Mouse (Mus musculus) megakaryocyte, adult 5-6 weeks (primary cell): ENCODE data around the gene Foxo4. TPM values are rescaled to one million over a fixed set of nuclear protein-coding genes. Genes with fewer than 3 reads are reported as not detected.

Source experiments
- ATAC-seq: 2 replicates; pipeline ENCODE4 v1.8.0; 2016; ENCODE audit warnings: mild to moderate bottlenecking, inconsistent platforms; ENCODE audit not compliant: poor library complexity, severe bottlenecking
- total RNA-seq, 2 experiments: library from RNA; stranded (forward) in 1 of 2; stranded (reverse) in 1 of 2; fragments of 153-499, 151-499 nt in 1 of 2; fragments of 221-1000, 200-1000 nt in 1 of 2; gene quantifications; 2 replicates each; pipeline versions ENCODE4 v1.2.3 to v1.2.4; 2015 to 2017

Foxo4 gene
- total RNA-seq, 2 experiments from 2014 or later: 3.0 to 8.2 TPM

DNA sequence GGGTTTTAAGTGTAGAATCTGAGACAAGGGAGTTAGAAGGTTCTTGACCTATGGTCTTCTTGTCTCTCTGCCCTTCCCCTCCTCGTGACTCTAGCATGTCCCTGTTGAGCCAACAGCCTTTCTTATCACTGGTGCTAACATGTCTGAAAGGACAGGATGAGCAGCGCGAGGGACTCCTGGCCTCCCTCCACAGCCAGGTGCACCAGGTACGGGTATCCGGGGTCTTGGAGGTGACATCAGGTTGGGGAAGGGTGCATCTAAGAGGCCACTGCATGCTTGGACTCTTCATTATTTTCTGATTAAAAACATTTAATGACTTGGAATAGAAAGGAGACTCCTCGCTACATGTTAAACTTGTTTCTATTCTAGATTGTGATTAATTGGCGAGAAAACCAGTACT, 34.7 kb downstream of the Foxo4 start:
- ATAC-seq: no peak

DNA sequence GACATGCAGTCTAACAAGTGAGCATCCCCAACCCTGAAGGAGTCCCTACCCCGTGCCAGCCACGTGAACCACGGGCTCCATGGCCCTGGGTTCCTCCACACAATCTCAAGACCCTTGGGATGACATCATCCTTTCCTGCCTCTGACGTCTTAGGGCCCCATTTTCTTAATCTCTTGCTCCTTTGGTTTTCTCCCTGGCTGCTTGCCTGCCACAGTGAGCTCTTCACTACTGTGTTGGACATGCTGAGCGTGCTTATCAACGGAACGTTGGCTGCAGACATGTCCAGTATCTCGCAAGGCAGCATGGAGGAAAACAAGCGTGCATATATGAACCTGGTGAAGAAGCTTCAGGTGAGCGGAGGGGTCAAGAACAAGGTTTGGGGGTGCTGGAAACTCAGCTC, 35.8 kb downstream of the Foxo4 start:
- no peak for ATAC-seq

DNA sequence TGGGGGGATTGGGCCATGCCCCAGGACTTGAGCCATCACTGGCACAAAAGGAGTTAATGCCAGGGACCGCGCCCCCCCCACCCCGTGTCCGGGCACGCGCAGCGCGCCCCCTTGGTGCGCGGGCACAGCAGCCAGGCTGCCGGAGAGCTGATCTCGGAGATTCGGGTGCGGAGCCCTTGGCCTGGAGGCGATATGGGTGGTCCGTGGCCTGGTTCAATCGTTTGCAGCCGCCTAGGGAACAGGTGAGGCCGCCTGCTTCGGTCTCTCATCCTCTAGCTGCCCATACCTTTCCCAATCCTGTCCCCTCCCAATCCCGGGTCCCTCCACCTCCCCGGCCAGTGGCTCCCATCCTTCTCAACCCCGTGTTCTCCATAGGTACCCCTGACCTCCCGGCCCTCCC, 44.7 kb downstream of the Foxo4 start, which contains the start of gene Nlgn3:
Gene Nlgn3, plus strand, starts transcription at position 114 of the 400 bp plus-strand sequence.
- no peak for ATAC-seq

DNA sequence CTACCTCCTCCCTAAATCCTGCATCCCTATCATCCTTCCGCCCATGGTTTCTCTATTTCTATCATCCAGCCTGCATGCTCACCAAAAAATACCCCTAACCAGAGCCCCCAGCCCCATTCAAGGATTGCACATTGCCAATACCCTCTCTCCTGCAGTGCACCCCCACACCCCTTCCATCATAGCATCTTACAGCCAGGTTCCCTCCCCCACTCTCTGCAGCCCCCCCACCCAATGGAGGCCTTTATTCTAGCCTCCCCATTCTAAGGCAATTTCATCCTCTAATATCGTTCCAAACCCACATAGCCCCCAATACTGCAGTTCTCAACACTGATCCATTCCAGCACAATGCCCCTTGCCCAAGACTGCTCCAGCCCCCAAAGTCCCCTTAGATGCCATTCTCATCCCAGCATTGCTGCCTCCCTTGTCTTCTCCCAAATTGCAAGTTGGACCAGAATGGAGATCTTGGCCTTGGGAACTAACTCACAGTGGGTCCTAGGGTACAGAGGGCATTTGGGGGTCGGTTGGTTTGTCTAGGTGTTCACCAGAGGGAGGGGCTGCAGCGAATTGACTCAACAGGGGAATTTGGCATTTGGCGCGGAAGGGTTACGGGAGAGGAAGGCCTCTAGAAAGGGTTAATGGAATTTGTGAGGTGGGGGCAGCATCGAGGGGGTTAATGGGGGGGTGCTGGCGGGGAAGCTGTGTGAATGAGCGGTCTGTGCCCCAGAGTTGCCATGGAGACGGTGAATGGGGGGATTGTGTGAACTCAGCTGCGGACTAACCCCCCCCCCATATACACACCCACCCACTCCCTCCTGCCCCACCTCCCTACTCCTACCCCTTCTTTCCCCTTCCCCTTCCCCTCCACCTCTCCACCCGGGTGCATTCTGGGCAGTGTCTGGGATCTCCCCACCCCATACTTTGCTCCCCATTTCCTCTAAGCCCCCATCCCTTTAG, 45.4 kb downstream of the Foxo4 start:
- ATAC-seq: no peak

DNA sequence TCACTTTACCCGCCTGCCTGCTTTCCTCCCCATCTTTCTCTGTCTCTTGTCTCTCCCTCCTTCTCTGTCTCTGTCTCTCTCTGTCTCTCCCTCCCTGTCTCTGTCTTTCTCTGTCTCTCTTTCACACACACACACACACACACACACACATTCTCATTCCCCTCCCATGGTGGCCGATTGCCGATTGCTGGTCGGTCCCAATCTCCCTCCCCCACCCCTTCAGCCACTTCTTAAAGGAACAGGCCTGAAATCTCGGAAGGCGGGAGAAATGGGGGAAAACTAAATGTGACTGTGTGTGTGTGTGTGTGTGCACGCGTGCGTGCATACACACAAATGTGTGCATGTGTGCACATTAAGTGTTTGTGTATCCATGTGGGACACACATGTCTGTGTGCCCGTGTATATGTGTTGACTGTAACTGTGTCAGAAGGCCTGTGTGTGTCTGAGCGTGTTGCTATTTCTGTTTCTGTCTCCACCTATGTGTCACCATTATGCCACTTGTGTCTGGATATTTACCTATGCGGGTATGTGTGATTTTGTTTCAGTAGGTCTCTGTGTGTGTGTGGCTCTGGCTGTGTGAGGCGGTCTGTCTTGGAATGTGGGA, 46.2 kb downstream of the Foxo4 start:
- ATAC-seq: no peak

DNA sequence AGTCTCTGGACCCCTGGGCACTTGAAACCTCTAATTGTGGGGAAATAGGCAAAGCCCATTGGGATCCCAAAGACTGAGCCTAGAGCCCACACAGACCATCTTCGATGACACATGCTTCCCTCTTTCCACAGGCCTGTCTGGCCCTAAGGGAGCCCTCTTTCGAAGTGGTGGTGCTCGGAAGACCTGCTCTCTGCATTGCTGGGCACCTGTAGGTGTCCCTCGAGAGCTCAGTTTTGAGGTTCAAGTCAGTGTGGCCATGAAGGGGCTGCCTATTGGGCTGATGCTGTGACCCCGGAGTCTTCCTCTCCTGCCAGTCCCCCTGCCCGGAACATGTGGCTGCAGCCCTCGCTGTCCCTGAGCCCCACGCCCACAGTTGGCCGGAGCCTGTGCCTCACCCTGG, 47.3 kb downstream of the Foxo4 start:
- ATAC-seq: no peak

DNA sequence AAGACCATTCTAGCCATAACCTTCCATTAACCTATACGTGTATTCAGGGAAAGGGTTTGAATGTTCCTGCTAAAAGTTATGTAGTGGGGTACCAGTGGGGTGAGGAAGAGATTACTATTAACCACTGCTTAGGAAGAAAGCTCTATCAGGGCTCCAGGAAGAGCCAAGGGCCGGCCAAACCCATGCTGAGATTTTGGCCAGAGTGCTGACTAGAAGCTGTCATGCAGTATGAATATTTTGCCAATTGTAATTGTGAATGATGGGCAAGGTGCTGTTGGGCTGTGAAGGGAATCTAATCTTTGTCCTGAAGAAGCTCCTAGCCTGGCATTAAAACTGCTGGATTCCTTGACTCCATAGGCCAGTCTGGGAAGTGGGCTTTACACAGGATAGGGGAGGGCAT, 50.3 kb downstream of the Foxo4 start:
- ATAC-seq: no peak

DNA sequence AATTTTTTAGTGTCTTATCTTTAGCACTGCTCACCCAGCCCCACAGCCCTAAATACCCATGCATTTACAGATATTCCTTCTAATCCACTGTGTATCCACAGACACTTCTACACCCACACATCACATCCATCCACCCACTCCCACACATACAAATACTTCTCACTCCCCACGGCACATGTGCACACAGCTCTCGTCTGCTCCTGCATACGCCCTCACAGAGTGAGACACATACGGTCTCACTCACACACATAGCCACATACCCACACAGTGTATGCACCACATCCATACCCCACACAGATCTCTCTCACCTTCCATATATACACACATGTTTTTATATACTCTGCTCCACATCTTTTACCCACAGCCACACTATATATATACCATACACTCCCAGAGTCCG, 55.0 kb downstream of the Foxo4 start:
- no peak for ATAC-seq

Other genes with a start within 250 kb of the Foxo4 start
- gene Tex11, start 194.9 kb upstream of the Foxo4 start, total RNA-seq (2015): 0.49 and 1.0 TPM in 2 replicates
- 0.48 and 0.69 TPM in 2 replicates for gene Tex11, start 194.9 kb upstream of the Foxo4 start, total RNA-seq (2017)
- not detected in 2 replicates for gene Slc7a3, start 168.5 kb upstream of the Foxo4 start, total RNA-seq (2015)
- gene Slc7a3, start 168.5 kb upstream of the Foxo4 start, total RNA-seq (2017): not detected in 2 replicates
- gene Snx12, start 32.0 kb upstream of the Foxo4 start, total RNA-seq (2015): 32.4 and 36.3 TPM in 2 replicates
- gene Snx12, start 32.0 kb upstream of the Foxo4 start, total RNA-seq (2017): 56.2 and 57.1 TPM in 2 replicates
- gene Gm614, start 9.5 kb downstream of the Foxo4 start, total RNA-seq (2015): 1.0 TPM in 1 of 2 replicates, not detected in the other
- gene Gm614, start 9.5 kb downstream of the Foxo4 start, total RNA-seq (2017): not detected in 2 replicates
- 47.4 and 60.1 TPM in 2 replicates for gene Il2rg, start 13.7 kb downstream of the Foxo4 start, total RNA-seq (2015)
- gene Il2rg, start 13.7 kb downstream of the Foxo4 start, total RNA-seq (2017): 35.2 and 64.5 TPM in 2 replicates
- gene Gm20489, start 14.5 kb downstream of the Foxo4 start, total RNA-seq (2015): not detected in 2 replicates
- gene Gm20489, start 14.5 kb downstream of the Foxo4 start, total RNA-seq (2017): not detected in 2 replicates
- gene Med12, start 19.5 kb downstream of the Foxo4 start, total RNA-seq (2015): 46.8 and 63.7 TPM in 2 replicates
- gene Med12, start 19.5 kb downstream of the Foxo4 start, total RNA-seq (2017): 28.7 and 37.4 TPM in 2 replicates
- gene Nlgn3, start 44.6 kb downstream of the Foxo4 start, total RNA-seq (2015): 0.04 TPM in 1 of 2 replicates, not detected in the other
- not detected in 2 replicates for gene Nlgn3, start 44.6 kb downstream of the Foxo4 start, total RNA-seq (2017)
- not detected in 2 replicates for gene Gjb1, start 121.8 kb downstream of the Foxo4 start, total RNA-seq (2015)
- not detected in 2 replicates for gene Gjb1, start 121.8 kb downstream of the Foxo4 start, total RNA-seq (2017)
- gene Zmym3, start 166.3 kb downstream of the Foxo4 start, total RNA-seq (2015): 19.2 and 35.4 TPM in 2 replicates
- gene Zmym3, start 166.3 kb downstream of the Foxo4 start, total RNA-seq (2017): 12.6 and 20.2 TPM in 2 replicates
- 190 and 195 TPM in 2 replicates for gene Nono, start 174.8 kb downstream of the Foxo4 start, total RNA-seq (2015)
- gene Nono, start 174.8 kb downstream of the Foxo4 start, total RNA-seq (2017): 374 and 382 TPM in 2 replicates
- gene Itgb1bp2, start 194.6 kb downstream of the Foxo4 start, total RNA-seq (2015): 0.11 and 1.5 TPM in 2 replicates
- 0.29 and 1.2 TPM in 2 replicates for gene Itgb1bp2, start 194.6 kb downstream of the Foxo4 start, total RNA-seq (2017)